Mouse (Mus musculus) megakaryocyte, embryonic 14.5 days (primary cell): ENCODE measurements around the gene Pdk2.

Experiments
- FLI1 ChIP-seq: IDR thresholded peaks from 2 replicates; pipeline ENCODE4 v1.6.1; 2012; ENCODE audit warnings: low read length, inconsistent platforms, mixed read lengths
- GATA1 ChIP-seq: IDR thresholded peaks from 3 replicates; pipeline ENCODE4 v1.6.1; 2012; ENCODE audit warnings: mixed read lengths, low read length, inconsistent platforms, borderline replicate concordance

DNA sequence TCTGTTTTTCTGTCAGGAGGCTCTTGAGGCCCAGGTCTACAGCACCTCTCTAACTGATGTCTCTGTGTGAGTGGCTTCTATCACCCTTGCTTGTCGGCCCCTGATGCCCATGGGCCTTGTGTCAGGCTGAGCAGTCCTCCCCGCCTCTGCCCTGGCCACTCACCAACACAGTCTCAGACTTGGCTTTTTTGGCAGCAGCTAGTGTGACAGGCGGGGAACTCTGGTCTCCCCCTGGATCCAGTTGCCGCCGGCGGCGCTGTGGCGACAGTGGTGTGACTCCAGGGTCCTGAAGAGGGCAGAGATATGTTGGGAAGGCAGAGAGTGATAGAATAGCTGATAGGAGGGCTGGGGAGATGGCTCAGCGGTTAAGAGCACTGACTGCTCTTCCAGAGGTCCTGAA, 11.9 kb upstream of the Pdk2 start:
- TF ChIP-seq GATA1 (no peak), FLI1 (no peak)
